Mouse (Mus musculus) lung, embryonic 16.5 days (tissue): Measurements from ENCODE around the gene Aff3. TPM values are rescaled to one million over a fixed set of nuclear protein-coding genes. Genes with fewer than 3 reads are reported as not detected.
A peak's percentile ranks its signal among the peaks of the same experiment; 100 is the strongest.

Source experiments
- ATAC-seq: fragments of 200-750 bp; cut with Nextera tagmentation; 2 replicates; pipeline ENCODE4 v1.8.0; 2017; ENCODE audit warnings: low read depth, mild to moderate bottlenecking, moderate library complexity
- H3K27ac ChIP-seq: fragments of 300-500 bp; sonication (generic); 2 replicates; pipeline ENCODE4 v1.5.1; 2014; ENCODE audit warnings: mild to moderate bottlenecking, control low read depth, low read length
- H3K27me3 ChIP-seq: fragments of 300-500 bp; sonication (generic); 2 replicates; pipeline ENCODE4 v1.6.1; 2014; ENCODE audit warnings: low read depth, low read length, mixed read lengths; ENCODE audit not compliant: control insufficient read depth, insufficient read depth
- H3K36me3 ChIP-seq: fragments of 300-500 bp; sonication (generic); 2 replicates; pipeline ENCODE4 v1.6.1; 2014; ENCODE audit warnings: low read length; ENCODE audit not compliant: control insufficient read depth, insufficient read depth
- H3K4me1 ChIP-seq: fragments of 300-500 bp; sonication (generic); replicated peaks from 2 replicates; pipeline ENCODE4 v1.6.1; 2014; ENCODE audit warnings: low read length, mixed read lengths; ENCODE audit not compliant: control insufficient read depth, insufficient read depth
- H3K4me2 ChIP-seq: fragments of 300-500 bp; sonication (generic); 2 replicates; pipeline ENCODE4 v1.6.1; 2014; ENCODE audit warnings: low read depth, low read length, control low read depth
- H3K4me3 ChIP-seq: fragments of 300-500 bp; sonication (generic); 2 replicates; pipeline ENCODE4 v1.5.1; 2014; ENCODE audit warnings: mild to moderate bottlenecking, low read length, control low read depth
- H3K9ac ChIP-seq: fragments of 300-500 bp; sonication (generic); 2 replicates; pipeline ENCODE4 v1.6.1; 2014; ENCODE audit warnings: low read length, control low read depth
- H3K9me3 ChIP-seq: fragments of 300-500 bp; sonication (generic); 2 replicates; pipeline ENCODE4 v1.6.1; 2016; ENCODE audit warnings: low read length; ENCODE audit not compliant: control insufficient read depth
- WGBS: fragments of 180-500 bp; shearing (Covaris S2); extraction: QIAGEN DNeasy Blood & Tissue Kit; methylation state at CpG from one replicate; pipeline ENCODE4 v1.1.7; 2014; 5-methylcytosine and 5-hydroxymethylcytosine counted together
- polyA plus RNA-seq: library from polyadenylated mRNA; unstranded; fragments of >200 nt; fragmentation: Nextera tagmentation; extraction: Ambion mirVana; gene quantifications from 2 replicates; pipeline ENCODE4 v1.2.1, GENCODE M21; 2015

Gene Aff3
- polyA plus RNA-seq, 1 experiment from 2014 or later = 2.6 TPM

DNA sequence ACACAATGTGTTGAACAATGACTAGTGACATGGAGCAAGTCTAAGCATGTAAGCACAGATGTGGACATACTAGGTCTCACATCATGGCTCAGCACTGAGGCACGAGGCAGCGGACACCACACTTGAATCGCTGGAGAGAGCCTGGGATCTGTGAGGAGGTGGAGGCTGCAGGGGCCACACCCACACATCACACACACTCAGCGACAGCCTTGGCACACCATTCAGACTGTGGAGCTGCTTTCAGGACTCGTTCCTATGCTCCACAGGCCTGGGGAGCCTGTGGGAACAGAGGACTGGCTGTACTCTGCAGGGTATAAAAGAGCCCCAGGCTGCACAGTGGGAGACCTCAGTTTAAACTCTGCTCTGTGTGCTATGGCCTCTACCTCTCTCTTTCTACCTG, 270.3 kb downstream of the Aff3 start:
- peak; percentile 77 for ATAC-seq
- Histone ChIP-seq H3K27me3 (no peaks in the 10 kb centered on the region), H3K4me1 (peaks cover 22% of the 10 kb centered on the region), H3K9ac (peak overlapping the region; percentile 24; the same call in 1 of the 2 replicates), H3K4me2 (no peak overlapping the region), H3K9me3 (no peaks in the 10 kb centered on the region), H3K27ac (peak overlapping the region; percentile 17; the same call in 1 of the 2 replicates), H3K36me3 (no peaks in the 10 kb centered on the region), H3K4me3 (no peak overlapping the region)
- 21% methylated on average over 5 of the region's 5 CpGs for WGBS

DNA sequence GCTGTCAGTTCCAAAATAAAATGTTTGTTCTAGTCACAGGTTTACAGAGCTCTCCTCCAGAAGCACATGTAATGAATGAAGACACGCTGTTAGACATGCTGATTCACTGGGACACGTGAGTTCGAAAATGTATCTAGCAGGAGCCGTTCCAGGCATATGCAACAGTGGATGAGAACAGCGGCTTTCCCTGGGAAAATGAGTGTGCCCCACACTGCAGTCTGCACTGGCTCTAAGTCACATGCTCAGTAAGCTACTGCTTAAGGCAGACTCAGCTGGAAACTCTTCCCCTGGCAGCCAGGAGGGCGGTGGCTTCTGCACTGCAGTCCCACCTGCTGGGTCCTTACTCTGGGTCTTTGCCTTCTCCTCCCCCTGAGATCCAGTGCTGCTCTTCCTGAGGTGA, 271.2 kb downstream of the Aff3 start:
- ATAC-seq = peak; percentile 32; the same call in 1 of the 2 replicates

DNA sequence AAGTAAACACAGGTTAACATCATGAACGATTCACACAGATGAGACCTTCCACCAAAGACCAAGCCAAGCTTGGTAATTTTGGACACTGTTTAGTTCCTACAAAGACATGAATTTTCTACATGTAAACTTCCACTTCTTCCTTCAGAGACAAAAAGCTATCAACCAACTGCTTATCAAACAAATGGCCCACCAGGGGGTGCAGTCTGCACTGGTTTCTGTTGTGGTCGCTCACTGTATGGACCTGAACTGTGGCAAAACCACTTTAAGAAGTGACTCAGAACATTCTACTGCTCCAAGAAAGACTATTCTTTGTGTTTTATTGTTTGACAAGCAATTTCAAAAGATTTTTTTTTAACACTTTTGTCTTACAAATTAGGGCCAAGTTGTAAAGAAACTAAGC, 271.8 kb downstream of the Aff3 start:
- 29% methylated on average over 2 of the region's 2 CpGs for WGBS
- no peaks in the 10 kb centered on the region for H3K27me3 ChIP-seq
- no peaks in the 10 kb centered on the region for H3K9me3 ChIP-seq
- no peak overlapping the region for H3K4me2 ChIP-seq
- peak; percentile 64; the same call in 1 of the 2 replicates for ATAC-seq
- H3K4me3 ChIP-seq = no peak overlapping the region
- no peak overlapping the region for H3K27ac ChIP-seq
- H3K4me1 ChIP-seq = peaks cover 18% of the 10 kb centered on the region
- no peaks in the 10 kb centered on the region for H3K36me3 ChIP-seq
- H3K9ac ChIP-seq = no peak overlapping the region

More for the DNA sequence above, 271.2 kb downstream of the Aff3 start:
- WGBS = 34% methylated on average over 6 of the region's 6 CpGs
- Histone ChIP-seq H3K9me3 (no peaks in the 10 kb centered on the region), H3K27ac (no peak overlapping the region), H3K4me3 (no peak overlapping the region), H3K27me3 (no peaks in the 10 kb centered on the region), H3K4me2 (no peak overlapping the region), H3K4me1 (peaks cover 20% of the 10 kb centered on the region), H3K36me3 (no peaks in the 10 kb centered on the region), H3K9ac (no peak overlapping the region)

- H3K27ac ChIP-seq = no peak overlapping the region
- no peak for ATAC-seq
- H3K36me3 ChIP-seq = no peaks in the 10 kb centered on the region
- no peak overlapping the region for H3K4me3 ChIP-seq
- WGBS = 67% methylated on average over 7 of the region's 7 CpGs
- no peak overlapping the region for H3K9ac ChIP-seq
- peaks cover 18% of the 10 kb centered on the region for H3K4me1 ChIP-seq
- no peaks in the 10 kb centered on the region for H3K9me3 ChIP-seq
- no peaks in the 10 kb centered on the region for H3K27me3 ChIP-seq
- no peak overlapping the region for H3K4me2 ChIP-seq
Observed at GRCm38 (mm10) chr1:38390886-38391249, 273.9 kb downstream of the Aff3 start.

- Histone ChIP-seq H3K27ac (no peak overlapping the region), H3K36me3 (no peaks in the 10 kb centered on the region), H3K9ac (no peak overlapping the region), H3K4me3 (no peak overlapping the region), H3K9me3 (no peaks in the 10 kb centered on the region), H3K4me1 (peaks cover 15% of the 10 kb centered on the region), H3K4me2 (no peak overlapping the region), H3K27me3 (no peaks in the 10 kb centered on the region)
- 87% methylated on average over 17 of the region's 17 CpGs for WGBS
- no peak for ATAC-seq
Observed at GRCm38 (mm10) chr1:38390235-38390885, 274.4 kb downstream of the Aff3 start.

DNA sequence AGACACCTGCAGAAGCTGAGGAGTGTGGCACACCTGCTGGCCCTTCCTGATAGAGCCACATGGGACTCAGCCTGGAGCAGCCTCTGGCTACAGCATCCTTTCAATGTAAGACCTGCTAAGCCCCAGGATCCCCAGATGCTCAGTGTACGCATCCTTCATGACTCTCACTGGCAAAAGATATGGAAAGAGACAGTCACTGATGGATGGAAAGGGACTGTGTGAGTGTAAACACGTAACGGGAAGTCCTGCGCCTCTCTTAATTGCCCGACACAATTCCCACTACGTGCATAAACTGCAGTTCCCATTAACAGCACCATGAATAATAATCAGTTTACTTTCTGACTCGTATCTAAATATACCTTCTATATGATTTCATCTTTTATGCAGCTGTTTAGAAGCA, 275.2 kb downstream of the Aff3 start:
- no peak for ATAC-seq
- no peak overlapping the region for H3K27ac ChIP-seq

GRCm38 (mm10) chr1:38388466-38388865, 276.3 kb downstream of the Aff3 start:
- 68% methylated on average over 3 of the region's 3 CpGs for WGBS
- no peaks in the 10 kb centered on the region for H3K36me3 ChIP-seq
- ATAC-seq = no peak
- H3K4me1 ChIP-seq = 0 out of 2 replicates have a peak, but pooled peaks cover 2% of the 10 kb centered on the region
- no peak overlapping the region for H3K4me3 ChIP-seq
- no peak overlapping the region for H3K4me2 ChIP-seq
- H3K27ac ChIP-seq = no peak overlapping the region
- no peak overlapping the region for H3K9ac ChIP-seq
- no peaks in the 10 kb centered on the region for H3K9me3 ChIP-seq
- no peaks in the 10 kb centered on the region for H3K27me3 ChIP-seq

More for the DNA sequence above, 275.2 kb downstream of the Aff3 start:
- H3K4me3 ChIP-seq = no peak overlapping the region
- no peak overlapping the region for H3K9ac ChIP-seq
- H3K4me1 ChIP-seq = peaks cover 7% of the 10 kb centered on the region
- H3K9me3 ChIP-seq = no peaks in the 10 kb centered on the region
- no peaks in the 10 kb centered on the region for H3K27me3 ChIP-seq
- H3K36me3 ChIP-seq = no peaks in the 10 kb centered on the region
- 78% methylated on average over 7 of the region's 7 CpGs for WGBS
- no peak overlapping the region for H3K4me2 ChIP-seq

GRCm38 (mm10) chr1:38387438-38387837, 277.3 kb downstream of the Aff3 start:
- Histone ChIP-seq H3K4me3 (no peak overlapping the region), H3K36me3 (no peaks in the 10 kb centered on the region), H3K9me3 (no peaks in the 10 kb centered on the region), H3K4me1 (0 out of 2 replicates have a peak, but pooled peaks cover 2% of the 10 kb centered on the region), H3K27me3 (no peaks in the 10 kb centered on the region), H3K9ac (no peak overlapping the region), H3K27ac (no peak overlapping the region), H3K4me2 (no peak overlapping the region)
- ATAC-seq = no peak
- 67% methylated on average over 9 of the region's 9 CpGs for WGBS

DNA sequence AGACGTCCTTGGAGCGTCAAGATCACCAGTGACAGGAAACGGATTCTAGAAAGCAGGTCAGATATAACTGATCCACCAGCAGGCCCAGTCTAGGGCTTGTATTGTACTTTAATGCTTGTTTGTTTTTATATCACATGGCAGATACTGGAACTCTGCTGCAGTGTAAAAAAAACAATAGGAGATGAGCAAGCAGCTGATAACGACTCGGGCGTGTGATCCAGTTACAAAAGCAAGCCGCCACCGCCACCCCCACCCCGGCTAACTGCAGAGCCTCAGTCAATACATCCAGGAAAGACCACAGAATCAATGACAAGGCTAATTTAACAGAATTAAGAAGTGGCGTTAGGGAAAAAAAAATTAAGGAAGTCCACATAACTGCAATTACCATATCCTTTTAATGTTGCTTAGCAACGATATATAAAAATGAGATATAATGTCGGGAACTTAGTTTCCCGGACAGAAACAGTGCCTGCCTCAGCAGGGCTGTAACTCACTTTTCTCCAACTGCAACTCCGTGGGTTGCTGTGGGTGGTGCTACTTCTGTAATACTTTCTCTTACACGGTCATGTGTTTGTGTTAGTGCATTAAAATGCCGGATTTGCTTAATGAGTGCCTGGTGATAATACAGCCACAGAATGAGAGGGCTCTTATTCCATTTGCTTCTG, 280.2 kb downstream of the Aff3 start:
- WGBS = 35% methylated on average over 16 of the region's 16 CpGs
- Histone ChIP-seq H3K36me3 (no peaks in the 10 kb centered on the region), H3K4me3 (no peak overlapping the region), H3K27ac (no peak overlapping the region), H3K27me3 (no peaks in the 10 kb centered on the region), H3K9ac (no peak overlapping the region), H3K4me1 (0 out of 2 replicates have a peak, but pooled peaks cover 2% of the 10 kb centered on the region), H3K9me3 (no peaks in the 10 kb centered on the region), H3K4me2 (no peak overlapping the region)
- no peak for ATAC-seq
